Mouse (Mus musculus) ovary, postnatal 10 days (tissue): Measurements from ENCODE around the gene Hnrnpm.
"Not testable (repeated sequence)": the region's sequence is repeated elsewhere in the genome, so short reads cannot be mapped to it uniquely, and the experiment has no call there.

ENCODE experiments used
- DNase-seq: peaks from one replicate; pipeline ENCODE4 v3.0.0; 2022; ENCODE audit warnings: low spot score

The Hnrnpm gene

GRCm38 (mm10) chr17:33686760-33687159 is at the start of gene Hnrnpm:
Hnrnpm (minus strand) TSS chr17:33686860.
- no peak for DNase-seq

- not testable (repeated sequence) for DNase-seq
Observed at GRCm38 (mm10) chr17:33733526-33733925, 46.9 kb upstream of the Hnrnpm start.

GRCm38 (mm10) chr17:33732556-33733083 is 46.0 kb upstream of the Hnrnpm start:
- DNase-seq = not testable (repeated sequence)

DNA sequence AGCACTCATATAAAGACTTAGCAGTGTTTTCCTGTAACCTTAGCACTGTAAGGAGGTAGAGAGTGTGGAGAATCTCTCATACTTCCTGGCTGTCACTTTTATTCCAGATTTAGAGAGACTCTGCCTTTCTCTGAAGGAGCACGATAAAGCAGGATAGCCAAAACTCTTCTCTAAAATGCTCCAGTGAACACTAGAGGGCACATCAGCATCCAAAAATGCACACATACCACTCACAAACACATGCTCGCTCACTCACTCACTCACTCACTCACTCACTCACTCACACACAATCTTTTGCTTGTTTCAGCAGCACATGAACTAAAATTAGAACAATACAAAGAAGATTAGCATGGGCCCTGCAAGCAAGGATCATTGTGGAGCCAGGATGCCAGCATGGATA is 42.6 kb upstream of the Hnrnpm start:
- DNase-seq = no peak

- DNase-seq = no peak
Observed at GRCm38 (mm10) chr17:33728396-33728795, 41.7 kb upstream of the Hnrnpm start.

DNA sequence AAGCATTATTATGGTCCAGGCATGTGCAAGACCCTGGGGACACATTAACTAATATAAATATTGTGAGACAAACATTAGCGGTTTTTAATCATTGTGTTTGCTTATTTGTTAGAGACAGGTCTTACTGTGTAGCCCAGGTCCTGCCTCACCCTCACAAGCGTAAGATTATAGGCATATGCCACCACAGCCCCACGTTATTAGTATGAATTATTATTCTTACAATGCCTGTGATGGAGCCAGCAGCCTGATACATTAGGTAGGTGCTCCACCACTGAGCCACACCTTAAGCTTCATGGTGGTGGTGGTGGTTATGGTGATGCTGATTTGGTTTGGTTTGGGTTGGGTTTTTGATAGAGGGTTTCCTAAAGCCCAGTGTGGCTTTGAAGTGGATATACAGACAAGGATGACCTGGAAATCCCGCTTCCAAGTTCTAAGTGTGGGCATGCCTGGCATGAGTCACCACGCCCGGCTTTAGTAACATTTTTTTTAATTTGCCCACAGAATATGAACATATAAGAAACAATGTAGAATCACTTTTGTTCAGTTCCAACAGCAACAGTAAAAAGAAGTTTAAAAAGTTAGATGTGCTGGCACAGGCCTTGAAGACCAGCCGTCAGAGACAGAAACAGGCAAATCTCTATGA is 33.2 kb upstream of the Hnrnpm start:
- no peak for DNase-seq

DNA sequence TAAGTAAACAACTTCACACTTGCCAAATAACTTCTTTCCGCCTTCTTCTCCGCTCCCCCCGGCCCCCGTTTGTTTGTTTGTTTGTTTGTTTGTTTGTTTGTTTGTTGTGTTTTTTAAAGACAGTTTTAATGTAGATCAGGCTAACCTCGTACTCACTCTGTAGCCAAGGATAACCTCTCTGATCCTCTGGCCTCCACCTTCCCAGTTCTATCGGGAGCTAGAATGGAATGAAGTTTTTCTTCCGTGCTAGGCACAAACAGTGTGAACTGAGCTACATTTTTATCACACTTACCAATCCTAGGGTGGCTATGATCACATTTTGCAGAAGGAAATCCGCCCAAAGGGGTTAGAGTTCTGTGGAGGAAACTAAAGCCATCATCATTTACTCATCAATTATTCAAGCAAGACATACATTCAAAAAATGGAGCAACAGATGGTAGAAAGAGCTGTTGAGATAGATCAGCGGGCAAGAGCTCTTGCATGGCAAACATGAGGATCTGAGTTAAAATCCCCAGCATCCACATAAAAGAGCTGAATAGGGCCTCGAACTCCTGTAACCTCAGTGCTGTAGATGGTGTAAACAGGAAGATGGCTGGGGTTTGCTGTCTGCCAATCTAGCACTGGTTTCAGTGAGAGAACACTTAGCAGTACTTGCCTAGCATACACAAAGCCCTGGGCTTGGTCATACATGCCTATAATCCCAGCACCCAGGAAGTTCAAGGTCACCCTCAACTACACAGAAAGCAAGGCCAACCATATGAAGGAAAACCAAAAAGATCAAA is 32.5 kb upstream of the Hnrnpm start:
- no peak for DNase-seq

- DNase-seq = peak; percentile 90
Observed at GRCm38 (mm10) chr17:33718384-33718881, 31.8 kb upstream of the Hnrnpm start, which contains the start of gene March2. March2 (minus strand) TSS chr17:33718670.

DNA sequence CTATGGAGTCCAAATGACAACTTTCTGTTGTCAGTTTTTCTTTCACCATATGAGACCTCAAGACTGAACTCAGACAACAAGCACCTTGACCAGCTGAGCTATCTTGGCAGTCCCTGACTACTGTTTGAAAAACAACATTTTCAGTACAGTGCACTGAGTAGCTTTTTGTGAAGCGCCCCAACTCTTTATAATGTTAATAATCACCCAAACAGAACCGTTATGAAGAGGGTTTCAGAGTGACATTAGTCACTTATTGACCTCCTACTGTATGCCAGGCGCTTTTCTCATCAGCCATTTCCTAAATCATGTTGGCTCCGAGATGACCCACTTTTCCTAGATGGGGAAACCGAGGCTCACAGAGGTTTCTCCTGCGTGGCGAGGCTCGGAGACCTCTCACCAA is 31.3 kb upstream of the Hnrnpm start:
- no peak for DNase-seq

DNA sequence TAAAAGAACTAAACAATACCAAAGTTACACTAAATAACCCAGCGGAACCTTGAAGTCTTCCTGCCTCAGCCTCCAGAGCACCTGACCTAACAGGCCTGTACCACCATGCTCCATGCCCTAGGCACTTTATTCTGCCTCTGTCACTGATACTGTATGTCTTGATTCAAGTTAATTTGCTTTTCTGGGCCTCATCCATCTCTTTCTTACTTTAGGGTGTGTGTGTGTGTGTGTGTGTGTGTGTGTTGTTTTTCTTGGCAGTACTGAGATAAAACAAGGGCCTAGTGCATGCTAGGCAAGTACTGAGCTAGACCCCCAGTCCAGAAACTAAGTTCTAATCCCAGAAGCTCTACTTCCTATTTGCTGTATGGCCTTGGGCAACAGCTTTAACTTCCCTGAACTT is 30.6 kb upstream of the Hnrnpm start:
- DNase-seq = no peak

DNA sequence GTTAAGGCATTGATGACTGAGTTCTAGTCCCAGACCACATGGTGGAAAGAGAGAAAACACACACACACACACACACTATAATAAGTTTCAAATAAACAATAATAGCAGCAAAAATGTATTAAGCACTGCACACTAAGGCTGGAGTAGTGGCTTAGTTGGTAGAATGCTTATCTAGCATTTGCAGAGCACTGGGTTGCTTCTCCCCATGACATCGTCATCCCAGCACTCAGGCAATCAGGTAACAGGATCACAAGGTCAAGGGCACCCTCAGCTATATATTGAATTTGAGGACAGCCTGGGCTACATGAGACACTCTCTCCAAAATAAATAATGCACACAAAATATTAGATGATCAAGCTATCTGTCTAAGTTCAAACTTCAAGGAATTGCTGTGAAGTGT is 28.1 kb upstream of the Hnrnpm start:
- no peak for DNase-seq

- no peak for DNase-seq
Observed at GRCm38 (mm10) chr17:33713271-33713670, 26.6 kb upstream of the Hnrnpm start.

DNA sequence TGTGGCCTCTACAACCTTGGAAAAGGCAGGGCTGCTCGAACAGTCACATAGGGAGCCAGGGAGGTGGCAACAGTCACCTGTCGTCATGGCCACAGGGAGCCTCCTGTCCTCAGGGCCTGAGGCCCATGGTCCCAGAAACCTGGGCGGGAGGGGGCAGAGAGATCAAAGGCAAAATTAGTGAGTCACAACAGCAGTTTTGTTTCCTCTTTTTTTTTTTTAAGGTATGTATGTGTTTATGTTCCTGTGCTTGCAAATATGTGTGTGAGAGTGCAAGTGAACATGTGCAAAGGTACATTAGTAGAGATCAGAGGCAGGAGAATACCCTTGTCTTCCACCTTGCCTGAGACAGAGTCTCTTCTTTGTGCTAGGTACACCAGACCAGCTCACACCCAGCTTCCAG is 23.2 kb upstream of the Hnrnpm start:
- no peak for DNase-seq

GRCm38 (mm10) chr17:33703091-33703490 is 16.4 kb upstream of the Hnrnpm start:
- DNase-seq = no peak

DNA sequence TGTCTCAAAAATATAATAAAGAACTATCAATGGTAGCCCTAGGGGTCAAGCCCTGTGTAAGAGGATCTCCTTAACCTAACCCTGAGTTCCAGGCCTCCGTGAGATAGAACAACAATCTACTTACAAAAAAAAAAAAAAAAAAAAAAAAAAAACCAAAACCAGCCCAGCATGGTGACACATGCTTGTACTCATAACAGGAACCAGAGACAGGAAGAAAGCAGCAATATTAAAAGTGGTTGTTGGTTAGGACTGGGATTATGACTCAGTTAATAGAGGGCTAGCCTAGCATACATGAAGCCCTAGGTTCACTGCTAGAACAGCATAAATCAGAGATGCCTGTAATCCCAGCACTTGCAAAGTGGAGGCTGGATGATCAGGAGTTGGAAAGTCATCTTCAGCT is 15.5 kb upstream of the Hnrnpm start:
- DNase-seq = no peak

DNA sequence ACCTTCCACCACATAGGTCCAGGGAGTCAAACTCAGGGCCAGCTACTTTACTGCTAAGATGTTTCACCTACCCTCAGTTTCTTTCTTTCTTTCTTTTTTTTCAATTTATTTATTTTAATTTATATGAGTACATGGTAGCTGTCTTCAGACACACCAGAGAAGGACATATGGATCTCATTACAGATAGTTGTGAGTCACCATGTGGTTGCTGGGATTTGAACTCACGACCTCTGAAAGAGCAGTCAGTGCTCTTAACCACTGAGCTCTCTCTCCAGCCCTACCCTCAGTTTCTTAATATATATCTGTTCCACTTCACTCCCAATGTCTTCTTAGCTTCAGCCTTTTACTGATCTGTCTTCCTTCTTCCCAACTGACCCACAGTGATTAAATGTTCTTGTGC is 8.8 kb upstream of the Hnrnpm start:
- no peak for DNase-seq

- peak; percentile 92 for DNase-seq
Observed at GRCm38 (mm10) chr17:33685249-33685653, 1.4 kb downstream of the Hnrnpm start.

- DNase-seq = no peak
Observed at GRCm38 (mm10) chr17:33684671-33685231, 1.9 kb downstream of the Hnrnpm start.

GRCm38 (mm10) chr17:33681767-33682166 is 4.9 kb downstream of the Hnrnpm start:
- no peak for DNase-seq

DNA sequence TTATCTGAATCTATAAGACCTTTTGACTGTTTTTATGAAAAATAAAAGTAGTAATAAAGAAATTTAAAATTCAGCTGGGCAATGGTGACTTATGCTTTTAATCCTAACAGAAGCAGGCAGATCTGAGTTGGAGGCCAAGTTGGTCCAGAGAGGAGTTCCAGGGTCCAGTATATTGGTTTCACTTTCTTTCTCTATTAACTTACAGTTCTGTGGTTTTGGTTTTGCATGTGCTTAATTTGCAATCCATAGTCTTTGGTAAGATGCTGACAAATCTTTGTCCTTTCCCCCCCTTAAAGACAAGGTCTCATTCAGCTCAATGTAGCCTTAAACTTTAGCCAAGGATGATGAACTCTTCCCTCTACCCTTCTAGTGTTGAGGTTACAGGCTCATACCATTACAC is 7.9 kb downstream of the Hnrnpm start:
- no peak for DNase-seq

DNA sequence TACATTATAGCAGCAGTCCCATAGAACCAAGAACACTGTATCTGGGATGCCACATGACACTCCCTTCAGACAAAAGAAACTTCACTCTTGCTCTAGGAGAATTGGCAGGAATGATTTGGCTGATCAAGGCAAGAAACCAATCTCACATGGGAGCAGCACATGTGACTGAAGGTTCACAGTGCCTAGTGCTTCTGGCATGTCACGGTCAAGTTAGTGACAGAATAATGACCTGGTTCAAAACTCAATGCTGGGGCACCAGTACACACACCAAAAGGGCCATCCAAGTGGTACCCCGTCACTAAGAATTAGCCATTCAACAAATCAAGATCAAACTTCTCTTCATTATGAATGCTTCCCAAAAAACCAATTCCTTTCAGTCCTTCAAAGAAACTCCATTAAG is 10.6 kb downstream of the Hnrnpm start:
- no peak for DNase-seq

GRCm38 (mm10) chr17:33675452-33675851 is 11.2 kb downstream of the Hnrnpm start:
- no peak for DNase-seq

DNA sequence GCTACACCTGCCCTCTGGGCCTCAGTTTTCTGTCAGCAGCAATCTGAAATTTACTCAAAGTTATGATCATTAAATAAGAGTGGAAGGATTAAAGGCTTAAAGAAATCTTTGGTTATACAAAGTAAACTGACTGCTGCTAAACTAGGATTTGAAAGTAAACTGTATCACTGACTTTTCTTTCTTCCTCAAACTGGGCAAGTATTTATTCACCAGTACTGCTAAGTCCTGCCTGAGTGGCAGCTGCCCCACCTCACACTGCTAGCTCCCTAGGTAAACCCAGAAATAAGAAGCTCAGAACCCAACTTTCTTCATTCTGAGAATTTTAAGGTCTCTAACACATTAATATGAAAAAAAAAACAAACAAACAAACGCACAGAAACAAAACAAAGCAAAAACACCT is 12.8 kb downstream of the Hnrnpm start:
- no peak for DNase-seq
